Mouse (Mus musculus) kidney, postnatal 0 days (tissue): ENCODE measurements around the gene Hmg20b. TPM values are rescaled to one million over a fixed set of nuclear protein-coding genes. Genes with fewer than 3 reads are reported as not detected.
A peak's percentile ranks its signal among the peaks of the same experiment; 100 is the strongest.

Source experiments
- ATAC-seq: fragments of 200-750 bp; cut with Nextera tagmentation; replicated peaks from 2 replicates; pipeline ENCODE4 v1.8.0; 2017; ENCODE audit warnings: low read depth, moderate number of reproducible peaks, moderate TSS enrichment, moderate library complexity; ENCODE audit not compliant: low FRiP score
- DNase-seq: peaks from one replicate; pipeline ENCODE4 v3.0.0-alpha.2; 2016; ENCODE audit warnings: low spot score
- H3K27ac ChIP-seq: fragments of 300-500 bp; sonication (generic); 2 replicates; pipeline ENCODE4 v1.5.1; 2014; ENCODE audit warnings: mild to moderate bottlenecking
- H3K27me3 ChIP-seq: fragments of 300-500 bp; sonication (generic); 2 replicates; pipeline ENCODE4 v1.6.1; 2014; ENCODE audit warnings: low read length, mixed read lengths; ENCODE audit not compliant: insufficient read depth
- H3K36me3 ChIP-seq: fragments of 300-500 bp; sonication (generic); 2 replicates; pipeline ENCODE4 v1.6.1; 2014; ENCODE audit warnings: low read length, mixed read lengths; ENCODE audit not compliant: insufficient read depth
- H3K4me1 ChIP-seq: fragments of 300-500 bp; sonication (generic); replicated peaks from 2 replicates; pipeline ENCODE4 v1.6.1; 2014; ENCODE audit warnings: antibody characterized with exemption, low read length, mixed read lengths; ENCODE audit not compliant: insufficient read depth
- H3K4me2 ChIP-seq: fragments of 300-500 bp; sonication (generic); 2 replicates; pipeline ENCODE4 v1.6.1; 2014; ENCODE audit warnings: mild to moderate bottlenecking, low read length, moderate library complexity, mixed read lengths
- H3K4me3 ChIP-seq: fragments of 300-500 bp; sonication (generic); replicated peaks from 2 replicates; pipeline ENCODE4 v1.5.1; 2014; ENCODE audit warnings: low read depth, low read length
- H3K9ac ChIP-seq: fragments of 300-500 bp; sonication (generic); 2 replicates; pipeline ENCODE4 v1.6.1; 2014; ENCODE audit warnings: low read depth, low read length
- H3K9me3 ChIP-seq: fragments of 300-500 bp; sonication (generic); replicated peaks from 2 replicates; pipeline ENCODE4 v1.6.1; 2016; ENCODE audit warnings: low read length, inconsistent platforms, mixed read lengths
- CTCF ChIP-seq: IDR thresholded peaks from 2 replicates; pipeline ENCODE4 v1.5.1; 2016; ENCODE audit warnings: antibody characterized with exemption, low read depth, mild to moderate bottlenecking, moderate library complexity
- WGBS: fragments of 180-500 bp; shearing (Covaris S2); extraction: QIAGEN DNeasy Blood & Tissue Kit; methylation state at CpG from one replicate; pipeline ENCODE4 v1.1.7; 2014; 5-methylcytosine and 5-hydroxymethylcytosine counted together
- polyA plus RNA-seq: library from polyadenylated mRNA; unstranded; fragments of >200 nt; fragmentation: Nextera tagmentation; extraction: Ambion mirVana; gene quantifications from 2 replicates; pipeline ENCODE4 v1.2.1, GENCODE M21; 2015

The Hmg20b gene
- polyA plus RNA-seq, 1 experiment from 2014 or later: 92.4 TPM

- H3K27me3 ChIP-seq: no peaks in the 10 kb centered on the region
- no peak for TF ChIP-seq CTCF
- no peaks in the 10 kb centered on the region for H3K36me3 ChIP-seq
- 0 out of 2 replicates have a peak, but pooled peaks cover 15% of the 10 kb centered on the region for H3K4me1 ChIP-seq
- H3K27ac ChIP-seq: peak overlapping the region; percentile 60; the same call in 1 of the 2 replicates
- H3K4me3 ChIP-seq: peak overlapping the region; percentile 55
- DNase-seq (no peak), ATAC-seq (peak; percentile 23)
- 0% methylated on average over 23 of the region's 29 CpGs for WGBS
- peak overlapping the region; percentile 77 for H3K9ac ChIP-seq
- H3K4me2 ChIP-seq: peak overlapping the region; percentile 82
- H3K9me3 ChIP-seq: no peaks in the 10 kb centered on the region
Observed at GRCm38 (mm10) chr10:81349961-81350350, 324 bp downstream of the Hmg20b start.

DNA sequence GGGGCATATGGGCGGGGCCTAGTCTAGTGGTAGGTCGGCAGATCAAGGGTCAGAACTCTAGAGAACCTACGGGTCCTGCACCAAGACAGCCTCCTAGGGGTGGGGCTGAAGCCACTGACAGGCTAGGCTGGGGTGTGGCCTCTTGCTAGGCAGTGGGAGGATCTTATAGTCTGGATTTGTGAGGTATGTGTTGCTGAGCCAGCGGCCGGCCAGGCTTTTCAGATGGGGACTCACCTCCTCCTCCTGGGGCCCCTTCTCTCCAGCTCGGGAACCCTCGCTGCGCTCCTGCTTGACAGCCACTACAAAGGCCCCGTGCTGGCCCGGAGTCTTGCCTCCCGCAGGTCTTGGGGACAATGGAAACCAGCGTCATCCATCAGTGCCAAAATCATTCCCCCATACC is 1.1 kb downstream of the Hmg20b start:
- no peaks in the 10 kb centered on the region for H3K36me3 ChIP-seq
- ATAC-seq (0 out of 2 replicates have a peak, but pooled peaks have one; percentile 13), DNase-seq (peak; percentile 74)
- H3K27me3 ChIP-seq: no peaks in the 10 kb centered on the region
- TF ChIP-seq CTCF: no peak
- peak overlapping the region; percentile 55 for H3K4me3 ChIP-seq
- H3K4me2 ChIP-seq: peak overlapping the region; percentile 82
- H3K9ac ChIP-seq: peak overlapping the region; percentile 43
- 0 out of 2 replicates have a peak, but pooled peaks cover 15% of the 10 kb centered on the region for H3K4me1 ChIP-seq
- no peak overlapping the region for H3K27ac ChIP-seq
- WGBS: 6% methylated on average over 12 of the region's 12 CpGs
- H3K9me3 ChIP-seq: no peaks in the 10 kb centered on the region

- no peak overlapping the region for H3K27ac ChIP-seq
- no peaks in the 10 kb centered on the region for H3K36me3 ChIP-seq
- 0 out of 2 replicates have a peak, but pooled peaks cover 18% of the 10 kb centered on the region for H3K27me3 ChIP-seq
- H3K4me3 ChIP-seq: peak overlapping the region; percentile 15
- DNase-seq (peak; percentile 79), ATAC-seq (peak; percentile 18)
- H3K4me2 ChIP-seq: peak overlapping the region; percentile 59
- H3K9me3 ChIP-seq: no peaks in the 10 kb centered on the region
- peak overlapping the region; percentile 39; the same call in 1 of the 2 replicates for H3K9ac ChIP-seq
- TF ChIP-seq CTCF: peak; percentile 44; the same call in 1 of the 2 replicates
- 0 out of 2 replicates have a peak, but pooled peaks cover 15% of the 10 kb centered on the region for H3K4me1 ChIP-seq
- 11% methylated on average over 55 of the region's 55 CpGs for WGBS
Observed at GRCm38 (mm10) chr10:81346453-81347067, 3.7 kb downstream of the Hmg20b start.

DNA sequence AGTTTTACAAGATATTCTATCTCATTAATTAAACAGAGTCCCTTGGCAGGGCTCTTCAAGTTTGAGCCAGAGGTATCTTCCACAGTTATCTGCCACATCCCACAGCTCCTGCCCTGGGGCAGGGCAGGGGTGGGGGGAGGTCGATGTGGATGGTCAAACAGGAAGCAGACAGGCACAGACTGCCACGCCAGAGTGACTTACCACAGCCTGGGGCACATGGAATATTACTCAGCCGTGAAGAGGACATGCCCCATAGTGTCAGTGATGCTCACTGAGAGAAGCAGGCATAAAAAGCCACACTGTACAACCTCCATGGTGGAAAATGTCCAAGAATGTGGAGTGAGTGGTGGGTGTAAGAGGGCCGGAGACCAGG is 5.1 kb downstream of the Hmg20b start:
- Histone ChIP-seq H3K4me3 (no peak overlapping the region), H3K9me3 (no peaks in the 10 kb centered on the region), H3K27ac (no peak overlapping the region), H3K4me2 (no peak overlapping the region), H3K27me3 (0 out of 2 replicates have a peak, but pooled peaks cover 18% of the 10 kb centered on the region), H3K36me3 (no peaks in the 10 kb centered on the region), H3K9ac (no peak overlapping the region), H3K4me1 (0 out of 2 replicates have a peak, but pooled peaks cover 15% of the 10 kb centered on the region)
- 74% methylated on average over 4 of the region's 4 CpGs for WGBS
- DNase-seq (no peak), ATAC-seq (no peak)
- TF ChIP-seq CTCF: no peak

GRCm38 (mm10) chr10:81344421-81345161 is 5.7 kb downstream of the Hmg20b start:
- H3K4me3 ChIP-seq: no peak overlapping the region
- H3K9ac ChIP-seq: no peak overlapping the region
- no peak for DNase-seq
- no peaks in the 10 kb centered on the region for H3K9me3 ChIP-seq
- no peak for ATAC-seq
- no peak overlapping the region for H3K4me2 ChIP-seq
- no peak overlapping the region for H3K27ac ChIP-seq
- H3K27me3 ChIP-seq: 0 out of 2 replicates have a peak, but pooled peaks cover 18% of the 10 kb centered on the region
- H3K4me1 ChIP-seq: 0 out of 2 replicates have a peak, but pooled peaks cover 13% of the 10 kb centered on the region
- no peaks in the 10 kb centered on the region for H3K36me3 ChIP-seq
- TF ChIP-seq CTCF: peak; percentile 63
- 50% methylated on average over 8 of the region's 8 CpGs for WGBS
